Mouse (Mus musculus): ENCODE measurements at regions not wholly inside any gene's neighbourhood (a gene's known extent, or its start where the extent isn't known, plus 50 kb on each side); places are given as distances from the start of the nearest gene placed in this dataset.
"Not testable (repeated sequence)": the region's sequence is repeated elsewhere in the genome, so short reads cannot be mapped to it uniquely, and the experiment has no call there.

DNA sequence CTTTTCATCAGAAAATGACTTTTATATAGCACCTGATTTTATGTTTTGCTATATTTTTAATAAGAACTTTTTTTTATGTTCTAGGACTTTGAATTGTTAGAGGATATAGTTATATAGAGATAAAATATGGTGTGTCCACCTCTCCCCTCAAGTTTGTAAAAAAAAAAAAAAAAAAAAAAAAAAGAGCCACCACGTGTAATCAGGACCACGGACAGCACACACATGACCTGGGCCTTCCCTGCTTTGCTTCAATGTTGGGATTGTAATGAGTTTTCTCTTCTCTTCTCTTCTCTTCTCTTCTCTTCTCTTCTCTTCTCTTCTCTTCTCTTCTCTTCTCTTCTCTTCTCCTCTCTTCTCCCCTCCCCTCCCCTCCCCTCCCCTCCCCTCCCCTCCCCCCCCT is 78.5 kb downstream of the 1700010I14Rik start:
- not testable (repeated sequence) for DNase-seq (ENCODE audit: low spot score in 2 of 2)

DNA sequence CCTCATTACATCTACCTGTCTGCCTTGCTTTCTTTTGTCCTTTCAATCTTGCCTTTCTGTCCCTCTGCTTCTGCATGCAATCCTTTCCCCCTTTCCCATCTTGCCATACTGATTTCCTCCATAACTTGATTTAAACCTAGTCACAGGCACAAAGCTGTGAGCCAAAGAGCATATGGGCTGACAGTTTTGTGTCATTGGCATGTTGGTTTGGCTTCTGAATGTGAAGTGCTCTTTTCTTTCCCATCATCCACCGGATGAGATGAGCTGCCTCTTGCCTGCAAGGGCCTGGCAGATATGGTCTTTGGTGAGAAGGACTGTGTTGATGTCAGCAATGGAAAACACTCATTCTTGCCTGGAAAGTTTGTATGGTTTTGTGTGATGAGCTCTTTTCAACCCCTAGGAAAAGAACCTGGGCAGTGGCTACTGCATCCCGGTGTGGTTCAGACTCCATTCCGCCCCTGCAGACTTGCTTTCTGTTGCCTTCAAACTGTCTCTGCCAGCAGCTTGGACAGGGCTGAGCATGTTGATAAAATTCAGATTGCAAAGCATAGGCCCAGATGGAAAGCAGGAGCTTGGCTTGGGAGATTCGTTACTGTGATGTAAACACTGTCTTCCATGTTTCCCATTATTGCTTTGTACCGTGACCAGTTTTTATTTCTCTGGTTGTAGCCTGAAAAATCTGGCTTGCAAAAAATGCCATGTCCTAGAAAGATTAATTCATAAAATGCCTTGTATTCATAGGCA is 80.9 kb downstream of the 1700010I14Rik start:
- peak; percentile 9 to 26 for DNase-seq (ENCODE audit: low spot score in 2 of 2)

DNA sequence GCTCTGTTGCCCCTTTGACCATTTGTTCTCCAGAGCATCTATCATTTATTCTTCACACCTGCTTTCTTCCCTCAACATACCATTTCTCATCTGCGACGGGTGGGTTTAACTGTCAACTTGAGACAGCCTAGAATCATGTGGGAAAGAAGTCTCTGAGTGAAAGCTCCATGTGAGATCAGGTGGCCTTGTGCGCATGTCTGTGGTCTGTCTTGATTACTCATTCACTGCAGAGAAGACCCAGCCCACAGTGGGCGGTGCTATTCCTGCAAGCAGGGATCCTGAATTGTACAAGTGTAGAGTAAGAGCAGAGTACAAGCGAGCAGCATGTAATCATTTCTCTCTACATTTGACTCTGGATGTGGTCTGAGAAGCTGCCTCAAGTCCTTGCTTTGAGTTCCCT is 95.5 kb downstream of the 1700010I14Rik start:
- DNase-seq (ENCODE audit: low spot score in 2 of 2): no peak

DNA sequence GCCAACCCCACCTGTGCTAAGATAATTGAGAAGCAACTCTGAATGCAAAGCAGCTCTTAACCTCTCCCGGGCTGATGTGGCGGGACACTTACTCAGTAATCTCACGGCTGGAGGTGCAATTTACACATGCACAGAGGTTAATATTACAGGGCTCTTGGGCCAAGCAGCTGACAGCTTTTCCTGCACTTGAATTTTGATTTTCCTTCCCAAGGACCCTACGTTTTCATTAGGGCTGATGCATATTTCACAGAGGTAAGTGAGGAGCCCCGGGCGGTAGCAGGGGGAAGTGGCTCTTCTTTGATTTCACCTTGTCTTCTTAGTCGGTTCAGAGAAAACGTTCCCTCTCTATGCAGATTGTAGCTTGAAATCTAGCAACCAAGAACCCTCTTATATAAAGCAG is 139.7 kb downstream of the 1700010I14Rik start:
- no peak for DNase-seq (ENCODE audit: low spot score in 2 of 2)

DNA sequence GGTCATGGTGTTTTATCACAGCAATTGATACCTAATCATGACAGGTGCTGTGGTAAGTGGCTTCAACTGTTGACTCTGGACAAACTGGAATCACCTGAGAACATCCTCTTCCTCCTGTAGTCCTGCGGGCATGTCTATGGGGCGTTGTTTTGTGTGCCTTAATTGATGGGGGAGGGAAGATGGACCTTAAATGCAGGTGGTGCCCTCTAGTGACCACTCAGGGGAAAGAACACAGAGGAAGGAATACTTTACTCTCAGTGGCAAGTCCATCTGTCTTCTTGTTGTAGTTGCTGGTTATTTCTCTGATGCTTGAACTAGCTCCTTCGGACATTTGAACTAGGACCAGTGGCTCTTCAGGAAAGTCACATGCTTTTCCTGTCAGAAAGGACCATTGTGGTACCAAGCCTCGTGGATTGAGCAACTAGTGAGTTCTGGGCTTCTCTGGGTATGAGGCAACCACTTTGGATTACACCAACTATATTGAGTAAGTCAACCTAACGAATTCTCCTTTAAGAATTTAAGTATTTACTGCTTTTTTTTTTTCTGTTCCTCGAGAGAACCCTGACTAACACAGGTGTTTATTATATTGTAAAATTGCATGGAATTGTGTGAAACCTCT is 157.6 kb downstream of the 1700010I14Rik start:
- no peak for DNase-seq (ENCODE audit: low spot score in 2 of 2)

DNA sequence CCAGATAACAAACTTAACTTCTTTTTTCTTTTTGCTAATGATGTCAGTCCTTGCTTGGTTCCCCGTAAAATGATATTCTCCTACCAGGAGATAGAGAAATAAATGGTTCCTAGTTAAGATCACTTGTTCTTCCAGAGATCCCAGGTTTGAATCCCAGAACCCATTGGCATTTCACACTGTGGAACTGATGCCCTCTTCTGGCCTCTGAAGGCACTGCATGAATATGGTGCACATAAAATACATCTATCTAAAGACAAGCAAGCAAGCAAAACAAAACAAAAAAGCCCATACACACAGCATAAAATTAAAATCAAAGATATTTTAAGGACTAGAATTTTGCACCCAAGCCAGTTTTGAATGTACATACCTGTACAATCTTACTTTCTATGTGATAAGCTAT is 162.5 kb downstream of the 1700010I14Rik start:
- DNase-seq (ENCODE audit: low spot score in 2 of 2): no peak

DNA sequence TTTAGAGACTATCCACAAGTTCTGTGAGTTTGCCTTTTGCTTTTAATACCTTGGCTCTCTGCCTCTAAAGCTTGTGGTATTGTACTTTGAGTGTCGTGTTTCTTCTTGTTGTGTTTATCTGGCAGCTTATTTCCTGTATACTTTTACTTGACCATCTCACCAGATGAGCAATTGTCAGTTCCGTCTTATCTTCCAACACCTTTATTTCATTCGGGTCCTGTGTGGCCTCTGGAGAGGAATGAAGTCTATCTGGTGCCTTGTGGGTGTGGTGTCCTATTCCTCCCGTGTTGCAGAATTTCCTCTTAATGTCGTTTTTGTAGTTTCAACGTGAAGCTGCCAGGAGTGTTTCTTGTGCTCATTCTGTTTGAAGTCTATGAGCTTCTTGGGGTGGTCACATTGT is 174.0 kb downstream of the 1700010I14Rik start:
- no peak for DNase-seq (ENCODE audit: low spot score in 2 of 2)

DNA sequence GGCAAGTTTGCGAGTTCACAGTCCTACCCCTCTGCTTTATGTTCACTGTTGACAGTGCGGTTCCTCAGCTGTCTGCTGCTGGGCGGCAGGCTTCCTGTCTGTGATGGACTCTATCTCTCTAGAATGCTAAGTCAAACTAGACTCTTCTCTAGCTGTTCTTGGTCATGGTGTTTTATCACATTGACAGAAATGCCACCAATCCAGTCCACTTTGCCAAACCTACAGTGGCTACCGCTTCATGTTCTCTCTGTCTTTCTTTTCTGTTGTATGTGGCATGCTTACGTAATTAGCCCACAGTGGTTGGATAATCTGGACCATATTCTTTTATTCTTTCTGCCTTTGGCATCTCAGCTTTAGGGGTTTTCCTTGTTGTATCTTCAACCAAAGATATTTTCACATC is 174.5 kb downstream of the 1700010I14Rik start:
- no peak for DNase-seq (ENCODE audit: low spot score in 2 of 2)

DNA sequence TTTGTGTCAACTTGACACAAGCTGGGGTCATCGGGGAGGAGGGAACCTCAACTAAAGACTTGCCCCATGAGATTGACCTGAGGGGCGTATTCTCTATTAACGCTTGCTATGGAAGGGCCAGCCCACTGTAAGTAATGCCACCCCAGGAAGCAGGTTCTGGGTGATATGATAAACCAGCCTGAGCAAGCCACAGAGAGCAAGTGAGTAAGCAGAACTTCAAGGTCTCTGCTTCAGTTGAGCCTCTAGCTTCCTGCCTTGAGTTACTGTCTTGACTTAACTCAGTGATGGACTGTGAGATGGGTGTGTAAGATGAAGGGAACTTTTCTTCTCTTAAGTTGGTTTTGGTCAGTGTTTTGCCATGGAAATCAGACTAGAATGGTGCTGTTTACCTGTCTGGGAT is 175.2 kb downstream of the 1700010I14Rik start:
- no peak for DNase-seq (ENCODE audit: low spot score in 2 of 2)

DNA sequence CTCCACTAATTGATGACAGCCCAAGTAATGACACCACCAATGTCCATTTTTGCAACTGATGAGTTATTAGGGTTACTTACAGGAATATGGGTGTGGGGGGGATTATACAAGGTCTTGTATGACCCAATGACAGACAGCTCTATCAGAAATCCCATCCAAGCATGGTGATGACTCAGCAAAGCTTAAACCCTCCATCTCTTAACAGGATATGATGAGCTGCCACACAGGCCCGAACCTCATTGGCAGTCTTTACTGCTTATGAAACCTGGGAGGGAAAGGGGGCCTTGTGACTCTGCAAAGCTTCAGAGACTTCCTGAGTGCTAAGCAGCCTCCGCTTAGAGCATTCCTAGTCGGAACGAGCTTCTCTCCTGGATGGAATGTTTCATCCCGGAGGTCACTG is 176.4 kb downstream of the 1700010I14Rik start:
- DNase-seq (ENCODE audit: low spot score in 2 of 2): no peak

DNA sequence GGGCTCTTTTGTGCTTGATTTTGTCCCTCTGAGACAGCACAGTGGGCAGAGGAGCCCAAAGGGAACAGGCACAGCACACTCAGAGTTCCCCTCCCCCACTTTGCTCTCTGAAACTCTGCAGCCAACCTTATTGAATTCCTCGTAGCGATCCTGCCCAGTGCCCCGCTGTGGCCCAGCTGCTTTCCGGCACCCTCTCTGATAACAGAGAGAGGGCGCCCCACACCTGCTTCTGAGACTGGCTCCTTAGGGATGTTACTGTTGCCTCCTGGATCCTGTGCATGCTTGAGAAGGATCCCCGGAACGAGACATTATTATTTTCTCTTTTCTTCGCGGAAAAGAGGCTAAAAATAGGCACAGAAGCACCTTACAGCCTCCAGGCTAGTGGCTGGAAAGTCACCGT is 179.0 kb downstream of the 1700010I14Rik start:
- peak; percentile 55 to 77 for DNase-seq (ENCODE audit: low spot score in 2 of 2)

DNA sequence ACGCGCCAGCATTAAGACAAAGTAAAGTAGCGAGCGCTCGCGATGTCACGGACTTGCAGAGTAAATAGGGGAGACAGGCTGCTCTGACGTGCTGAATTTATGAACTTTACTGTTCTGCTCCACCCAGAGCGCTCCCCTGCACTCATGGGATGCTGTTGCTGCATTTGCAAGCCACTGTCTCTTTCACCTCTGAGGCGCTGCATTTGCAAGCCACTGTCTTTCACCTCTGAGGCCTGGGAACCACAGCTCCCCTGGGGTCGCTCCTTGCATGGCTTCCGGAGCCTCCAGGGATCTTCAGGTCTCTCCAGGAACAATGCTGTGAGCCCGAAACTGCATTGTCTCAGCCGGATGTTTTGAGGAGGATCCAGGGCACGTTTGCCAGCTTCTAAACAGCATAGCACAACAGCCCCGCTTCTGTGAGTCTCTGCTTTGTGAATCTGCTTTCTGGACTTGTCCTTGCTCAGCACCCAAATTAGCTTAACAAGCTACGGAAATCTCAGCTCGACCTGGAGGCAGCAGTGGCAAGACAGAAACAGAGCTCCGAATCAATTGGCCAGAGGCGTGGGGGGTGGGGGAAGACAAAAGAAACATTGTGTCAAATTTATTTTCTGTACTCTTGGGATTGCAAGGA is 179.6 kb downstream of the 1700010I14Rik start:
- peak; percentile 54 to 58 for DNase-seq (ENCODE audit: low spot score in 2 of 2)

DNA sequence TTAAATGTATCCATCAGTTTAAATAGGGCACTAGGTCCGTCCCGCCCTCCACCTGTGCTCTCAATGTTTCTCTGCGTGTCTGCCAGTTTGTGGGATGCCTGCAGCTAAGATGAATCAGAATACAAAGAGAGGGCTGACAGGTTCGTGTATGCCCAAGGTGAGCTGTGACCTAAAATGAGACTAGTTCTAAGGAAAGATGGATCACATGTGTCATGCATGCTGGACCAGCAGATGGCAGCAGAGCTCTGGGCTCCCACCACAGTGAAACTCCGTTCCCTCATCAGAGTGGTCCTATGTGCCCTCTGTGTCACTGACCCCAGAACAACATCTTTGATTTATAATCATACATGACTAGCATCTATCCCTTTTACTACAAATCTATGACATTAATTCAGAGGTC is 180.3 kb downstream of the 1700010I14Rik start:
- peak; percentile 88 to 90 for DNase-seq (ENCODE audit: low spot score in 2 of 2)

DNA sequence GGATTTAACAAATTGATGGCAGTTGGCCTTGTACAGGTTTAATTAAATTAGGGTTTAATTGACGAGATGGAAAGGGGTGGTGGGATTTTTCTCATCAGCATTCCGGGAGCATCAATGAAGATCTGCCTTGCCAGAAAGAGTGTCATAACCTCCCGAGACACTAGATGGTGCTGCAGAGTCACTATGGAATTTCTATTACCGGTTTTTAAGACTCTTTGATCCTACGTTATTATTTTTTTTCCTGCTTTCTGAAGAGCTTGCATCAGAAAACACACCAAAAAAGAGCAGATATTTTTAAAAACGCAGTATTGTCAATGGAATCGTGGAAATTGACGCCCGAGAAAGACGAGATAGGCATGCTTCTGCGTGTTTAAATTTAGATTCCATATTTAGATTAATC is 181.2 kb downstream of the 1700010I14Rik start:
- DNase-seq (ENCODE audit: low spot score in 2 of 2): peak; percentile 92 to 93

DNA sequence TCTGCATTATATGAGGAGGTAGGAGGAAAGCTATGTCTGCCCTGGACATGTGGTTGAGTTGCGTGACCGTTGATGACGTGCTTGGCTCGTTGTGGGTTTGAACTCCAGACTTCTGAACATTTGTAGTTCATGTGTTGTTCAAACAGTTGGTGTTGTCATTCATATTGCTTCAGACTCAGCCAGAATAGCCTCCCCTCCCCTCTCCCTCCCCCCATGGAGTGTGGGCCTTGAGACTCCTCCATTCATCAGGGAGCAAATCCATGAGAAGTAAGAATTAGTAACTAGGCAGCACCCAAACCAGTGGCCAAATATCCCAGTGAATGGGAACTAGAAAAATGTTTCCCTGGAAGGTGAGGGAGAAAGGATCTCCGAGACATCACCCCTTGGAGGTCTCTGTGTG is 209.0 kb downstream of the 1700010I14Rik start:
- no peak for DNase-seq (ENCODE audit: low spot score in 2 of 2)

DNA sequence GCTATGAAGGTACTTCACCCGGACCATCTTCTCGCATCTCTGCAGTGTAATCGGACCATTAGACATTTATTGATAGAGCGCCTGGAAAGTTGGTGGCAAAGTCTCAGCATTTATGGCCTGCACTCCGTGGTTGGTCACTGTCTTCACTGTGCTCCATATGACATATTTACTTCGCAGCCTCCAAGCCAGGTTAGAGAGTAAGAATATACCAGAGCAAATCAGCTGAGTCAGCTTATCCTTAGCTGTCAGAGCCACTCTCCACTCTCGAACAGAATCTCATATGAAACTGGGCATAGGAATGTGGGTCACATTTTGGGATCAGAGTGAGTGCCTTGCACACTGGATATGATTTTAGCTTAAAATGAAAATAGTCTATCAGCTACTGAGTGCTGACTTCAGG is 212.3 kb downstream of the 1700010I14Rik start:
- no peak for DNase-seq (ENCODE audit: low spot score in 2 of 2)

DNA sequence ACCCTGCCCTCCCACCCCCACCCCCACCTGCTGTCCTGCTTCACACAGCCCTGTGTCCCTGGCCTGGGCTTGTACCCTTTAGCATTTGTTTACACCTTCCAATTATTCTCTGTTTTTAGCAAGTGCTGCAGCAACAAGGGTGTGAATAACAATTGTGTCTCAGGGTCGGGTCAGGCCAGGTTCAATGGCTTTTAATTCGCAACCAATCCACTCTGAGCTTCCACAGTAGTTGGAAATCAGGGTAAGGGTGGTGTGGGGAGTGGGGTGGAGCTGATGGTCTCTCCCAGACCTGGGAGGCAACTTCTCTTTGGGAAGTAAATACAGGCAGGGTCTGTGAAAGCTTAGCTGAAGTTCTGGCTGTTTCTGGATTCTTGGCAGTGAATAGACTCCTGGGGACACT is 214.4 kb downstream of the 1700010I14Rik start:
- DNase-seq (ENCODE audit: low spot score in 2 of 2): no peak

DNA sequence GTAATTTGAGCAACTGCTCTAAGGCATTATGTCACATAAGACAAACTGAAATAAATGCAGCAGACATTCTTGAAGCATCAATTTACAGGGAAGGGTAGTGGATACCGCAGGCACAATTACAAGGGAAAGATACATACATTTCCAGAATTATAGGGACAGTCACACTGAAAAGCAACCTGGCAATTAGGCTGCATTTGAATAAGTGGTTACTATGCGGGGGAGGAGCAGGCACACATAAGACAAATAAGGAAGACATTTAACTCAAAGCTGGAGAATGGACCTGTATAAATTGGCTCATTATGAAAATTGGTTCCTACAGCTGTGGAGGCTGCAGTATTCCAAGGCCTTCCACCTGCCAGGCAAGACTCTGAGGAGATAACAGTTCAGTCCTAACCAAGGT is 211.2 kb upstream of the Gm17728 start:
- no peak for DNase-seq (ENCODE audit: low spot score in 2 of 2)

DNA sequence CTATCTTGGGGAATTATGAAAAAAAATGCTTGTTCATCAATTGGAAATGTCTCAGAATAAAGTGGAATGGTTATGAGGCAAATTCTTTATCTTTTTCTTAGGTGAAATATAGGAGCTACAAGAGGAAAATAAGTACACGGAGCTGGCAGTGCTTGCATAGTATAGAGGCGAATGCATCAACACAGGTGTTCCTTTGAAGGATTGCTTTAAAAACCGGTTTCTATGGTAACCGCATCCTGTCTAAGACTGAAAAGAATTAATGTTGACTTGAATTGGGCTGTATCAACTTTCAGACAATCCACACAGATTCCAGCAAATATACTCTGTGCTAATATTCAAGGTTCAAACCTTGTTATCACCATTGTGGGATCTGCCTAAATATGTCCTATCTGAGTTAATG is 198.8 kb upstream of the Gm17728 start:
- DNase-seq (ENCODE audit: low spot score in 2 of 2): no peak

DNA sequence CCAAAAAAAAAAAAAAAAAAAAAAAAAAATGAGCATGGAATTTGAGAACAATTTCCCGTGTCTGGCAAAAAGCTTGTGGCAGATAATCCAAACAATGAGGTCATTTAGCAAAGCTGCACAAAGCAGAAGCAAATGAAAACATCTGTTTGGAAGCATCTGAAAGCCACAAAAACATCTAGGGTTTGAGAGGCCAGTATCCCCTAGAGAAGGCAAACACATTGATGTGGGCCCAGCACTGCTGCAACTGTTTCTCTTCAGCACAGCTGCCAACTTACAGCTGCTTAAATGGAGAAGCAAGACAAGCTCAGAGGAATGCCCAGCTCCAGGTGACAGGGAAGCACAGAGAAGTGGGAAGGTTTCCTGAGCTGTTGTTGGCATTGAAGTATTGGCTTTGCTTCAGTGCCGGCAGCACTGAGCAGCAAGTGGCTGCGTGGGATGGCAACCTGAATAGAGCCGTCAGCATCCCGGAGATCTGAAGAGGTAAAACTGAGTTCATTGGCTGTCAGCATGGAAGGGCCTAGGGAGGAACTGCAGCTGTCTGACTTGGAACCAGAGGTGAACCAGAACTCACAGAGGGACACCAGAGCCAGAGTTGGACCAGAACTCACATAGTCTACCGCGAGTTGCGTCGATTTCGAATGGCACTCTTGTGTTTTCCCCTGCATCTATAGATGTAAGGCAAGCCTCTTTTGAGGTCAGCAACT is 193.8 kb upstream of the Gm17728 start:
- no peak for DNase-seq (ENCODE audit: low spot score in 2 of 2)

DNA sequence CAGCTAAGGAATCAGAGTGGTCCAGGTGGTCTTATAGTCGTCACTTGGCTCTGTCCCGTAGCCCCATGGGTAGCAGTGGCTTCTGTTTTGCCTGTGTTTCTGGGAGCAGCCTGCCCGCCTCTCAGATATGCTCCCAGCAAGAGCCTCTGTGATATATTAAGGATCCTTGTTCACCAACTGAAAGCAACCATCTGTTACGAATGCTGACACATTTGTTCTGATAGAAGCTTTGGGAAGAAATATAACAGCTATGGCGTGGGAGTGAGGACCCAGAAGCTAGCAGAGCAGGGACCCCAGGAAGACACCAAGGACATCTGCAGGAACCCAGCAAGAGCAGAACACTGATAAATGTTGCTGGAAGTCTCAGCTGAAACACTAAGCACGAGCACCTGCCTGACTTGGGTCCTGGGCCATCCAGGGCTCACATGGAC is 186.7 kb upstream of the Gm17728 start:
- DNase-seq (ENCODE audit: low spot score in 2 of 2): peak; percentile 15 to 44

DNA sequence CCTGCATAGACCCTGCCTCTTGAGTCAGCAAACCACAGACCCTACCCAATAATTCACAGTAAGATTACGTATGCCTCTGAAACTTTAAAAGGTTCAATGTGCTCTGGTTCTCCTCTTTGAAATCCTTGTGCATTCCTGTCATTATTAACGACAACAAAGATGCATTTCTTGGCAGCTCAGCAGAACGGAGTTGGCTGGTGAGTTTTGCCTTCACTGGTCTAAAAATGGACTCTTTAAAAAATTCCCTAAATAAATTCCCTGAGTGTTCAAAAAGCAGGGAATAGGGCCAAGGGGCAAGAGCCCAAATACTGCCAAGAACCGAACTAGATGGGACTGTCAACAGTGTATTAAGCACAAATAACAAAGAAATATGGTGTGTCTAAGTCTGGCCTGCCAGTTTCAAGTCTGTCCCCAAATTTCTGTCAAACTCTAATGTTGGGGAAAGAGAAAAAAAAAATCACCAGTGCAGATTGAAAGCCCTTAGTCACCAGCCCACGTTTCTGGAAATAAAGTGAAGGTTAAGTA is 163.2 kb upstream of the Gm17728 start:
- DNase-seq (ENCODE audit: low spot score in 2 of 2): no peak
